Mouse (Mus musculus) cerebellum, adult 2 months (tissue): ENCODE measurements around the gene Thsd4.

ENCODE experiments used
- CTCF ChIP-seq: fragments of 200-500 bp; IDR thresholded peaks from 2 replicates; pipeline ENCODE4 v1.5.1; 2011; ENCODE audit warnings: low read depth, mild to moderate bottlenecking, control low read depth, low read length, moderate library complexity, borderline replicate concordance; ENCODE audit not compliant: insufficient read depth
- POLR2A ChIP-seq: fragments of 200-500 bp; IDR thresholded peaks from 2 replicates; pipeline ENCODE4 v1.6.1; 2011; ENCODE audit warnings: low read length, control low read depth, borderline replicate concordance; ENCODE audit not compliant: insufficient read depth

DNA sequence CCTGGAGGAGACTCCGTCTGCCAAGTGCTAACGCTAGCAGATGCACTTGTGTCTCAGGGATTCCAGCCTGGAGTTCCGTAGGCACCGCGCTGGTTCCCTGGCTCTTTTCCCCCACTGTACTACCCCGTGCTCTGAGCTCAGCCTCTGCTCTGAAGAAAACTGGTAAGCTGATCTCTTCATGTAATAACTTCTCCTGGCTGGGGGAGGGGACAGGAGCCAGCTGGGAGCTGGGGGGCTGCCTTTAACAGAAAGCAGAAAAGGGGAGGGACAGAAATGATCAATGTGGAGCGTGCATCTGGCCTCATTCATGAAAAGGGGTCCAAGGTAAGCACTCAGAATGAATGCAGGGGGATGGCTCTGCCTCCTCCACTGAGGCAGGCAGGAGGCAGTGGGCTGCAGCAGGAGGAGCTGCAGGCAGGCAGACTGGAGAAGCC lies 380.7 kb downstream of the Thsd4 start:
- TF ChIP-seq CTCF = no peak
- TF ChIP-seq POLR2A = no peak
